Mouse (Mus musculus): Measurements from ENCODE around the gene Celf2. TPM values are rescaled to one million over a fixed set of nuclear protein-coding genes. Genes with fewer than 3 reads are reported as not detected.

Gene Celf2
- total RNA-seq, 1 experiment = 3.7 TPM

- Histone ChIP-seq H3K27ac (ENCODE audit: insufficient read depth, low read depth, low read length, poor library complexity, severe bottlenecking) (no peak overlapping the region), H3K9me3 (ENCODE audit: control insufficient read depth, insufficient read depth, low read depth, low read length) (no peaks in the 10 kb centered on the region), H3K4me3 (ENCODE audit: insufficient read depth in 1 of 2, low read depth in 1 of 2, low read length in 2 of 2, poor library complexity in 1 of 2, severe bottlenecking in 1 of 2) (no peak overlapping the region), H3K36me3 (ENCODE audit: control insufficient read depth, insufficient read depth, low read length, poor library complexity, severe bottlenecking) (no peaks in the 10 kb centered on the region), H3K9ac (ENCODE audit: insufficient read depth, low read depth, low read length, poor library complexity, severe bottlenecking) (no peak overlapping the region), H3K4me1 (ENCODE audit: control insufficient read depth in 2 of 2, insufficient read depth in 2 of 2, low read length in 2 of 2, poor library complexity in 1 of 2) (no peaks in the 10 kb centered on the region)
- DNase-seq (ENCODE audit: low read depth, low spot score) = no peak
- TF ChIP-seq ZC3H11A (IDR thresholded peaks at IDR 0.05; ENCODE audit: borderline replicate concordance, low read depth, low read length) = no peak
- TF ChIP-seq ZNF384 (IDR thresholded peaks at IDR 0.05; ENCODE audit: low read depth, low read length) = no peak
- TF ChIP-seq CHD2 (IDR thresholded peaks at IDR 0.05; ENCODE audit: low read depth, low read length) = no peak
- in situ Hi-C loops (cut with MboI; ENCODE audit: low sequenced_read_pairs in 2 of 2, unreplicated experiment in 2 of 2) = no loop called here
Measured at GRCm38 (mm10) chr2:7079390-7079789, 430.0 kb downstream of the Celf2 start.

DNA sequence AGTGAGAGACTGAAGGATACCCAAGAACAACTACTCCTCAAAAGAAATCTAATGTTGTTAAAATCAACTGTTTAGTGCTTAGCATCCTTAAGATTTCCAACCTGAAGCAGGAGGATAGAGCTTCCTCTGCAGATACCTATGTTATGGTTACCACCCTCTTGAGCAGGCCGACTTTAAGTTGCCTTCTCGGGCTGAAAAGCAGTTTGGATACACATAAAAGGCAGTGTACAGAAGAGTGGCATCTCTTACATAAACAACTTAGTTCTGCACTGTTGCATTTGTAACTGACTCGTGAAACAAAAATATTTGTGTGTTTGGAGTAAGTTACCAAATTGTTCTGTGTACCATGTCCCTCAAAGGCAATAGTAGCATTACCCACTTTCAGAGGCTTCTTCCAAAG, 435.6 kb downstream of the Celf2 start:
- Histone ChIP-seq H3K9ac (ENCODE audit: insufficient read depth, low read depth, low read length, poor library complexity, severe bottlenecking) (no peak overlapping the region), H3K9me3 (ENCODE audit: control insufficient read depth, insufficient read depth, low read depth, low read length) (no peaks in the 10 kb centered on the region), H3K36me3 (ENCODE audit: control insufficient read depth, insufficient read depth, low read length, poor library complexity, severe bottlenecking) (no peaks in the 10 kb centered on the region), H3K27ac (ENCODE audit: insufficient read depth, low read depth, low read length, poor library complexity, severe bottlenecking) (no peak overlapping the region), H3K4me3 (ENCODE audit: insufficient read depth in 1 of 2, low read depth in 1 of 2, low read length in 2 of 2, poor library complexity in 1 of 2, severe bottlenecking in 1 of 2) (no peak overlapping the region), H3K4me1 (ENCODE audit: control insufficient read depth in 2 of 2, insufficient read depth in 2 of 2, low read length in 2 of 2, poor library complexity in 1 of 2) (no peaks in the 10 kb centered on the region)
- in situ Hi-C loops (cut with MboI; ENCODE audit: low sequenced_read_pairs in 2 of 2, unreplicated experiment in 2 of 2) = no loop called here
- TF ChIP-seq ZNF384 (IDR thresholded peaks at IDR 0.05; ENCODE audit: low read depth, low read length) = no peak
- no peak for DNase-seq (ENCODE audit: low read depth, low spot score)

GRCm38 (mm10) chr2:7072344-7073265, 436.8 kb downstream of the Celf2 start:
- Histone ChIP-seq H3K36me3 (ENCODE audit: control insufficient read depth, insufficient read depth, low read length, poor library complexity, severe bottlenecking) (no peaks in the 10 kb centered on the region), H3K4me1 (ENCODE audit: control insufficient read depth in 2 of 2, insufficient read depth in 2 of 2, low read length in 2 of 2, poor library complexity in 1 of 2) (no peaks in the 10 kb centered on the region), H3K4me3 (ENCODE audit: insufficient read depth in 1 of 2, low read depth in 1 of 2, low read length in 2 of 2, poor library complexity in 1 of 2, severe bottlenecking in 1 of 2) (no peak overlapping the region), H3K9me3 (ENCODE audit: control insufficient read depth, insufficient read depth, low read depth, low read length) (no peaks in the 10 kb centered on the region), H3K9ac (ENCODE audit: insufficient read depth, low read depth, low read length, poor library complexity, severe bottlenecking) (no peak overlapping the region), H3K27ac (ENCODE audit: insufficient read depth, low read depth, low read length, poor library complexity, severe bottlenecking) (no peak overlapping the region)
- no peak for DNase-seq (ENCODE audit: low read depth, low spot score)
- TF ChIP-seq MAFK (IDR thresholded peaks at IDR 0.05; ENCODE audit: insufficient read depth, low read depth, low read length) = no peak
- TF ChIP-seq ZNF384 (IDR thresholded peaks at IDR 0.05; ENCODE audit: low read depth, low read length) = no peak
- TF ChIP-seq ZC3H11A (IDR thresholded peaks at IDR 0.05; ENCODE audit: borderline replicate concordance, low read depth, low read length) = no peak
- no peak for TF ChIP-seq HCFC1 (IDR thresholded peaks at IDR 0.05; ENCODE audit: borderline replicate concordance, insufficient read depth, low read length)
- in situ Hi-C loops (cut with MboI; ENCODE audit: low sequenced_read_pairs in 2 of 2, unreplicated experiment in 2 of 2) = no loop called here

- Histone ChIP-seq H3K27ac (ENCODE audit: insufficient read depth, low read depth, low read length, poor library complexity, severe bottlenecking) (no peak overlapping the region), H3K4me3 (ENCODE audit: insufficient read depth in 1 of 2, low read depth in 1 of 2, low read length in 2 of 2, poor library complexity in 1 of 2, severe bottlenecking in 1 of 2) (no peak overlapping the region), H3K9ac (ENCODE audit: insufficient read depth, low read depth, low read length, poor library complexity, severe bottlenecking) (no peak overlapping the region), H3K36me3 (ENCODE audit: control insufficient read depth, insufficient read depth, low read length, poor library complexity, severe bottlenecking) (no peaks in the 10 kb centered on the region), H3K4me1 (ENCODE audit: control insufficient read depth in 2 of 2, insufficient read depth in 2 of 2, low read length in 2 of 2, poor library complexity in 1 of 2) (no peaks in the 10 kb centered on the region; a peak in 1 of 4 replicates), H3K9me3 (ENCODE audit: control insufficient read depth, insufficient read depth, low read depth, low read length) (no peaks in the 10 kb centered on the region)
- in situ Hi-C loops (cut with MboI; ENCODE audit: low sequenced_read_pairs in 2 of 2, unreplicated experiment in 2 of 2) = no loop called here
- no peak for DNase-seq (ENCODE audit: low read depth, low spot score)
- TF ChIP-seq ZNF384 (IDR thresholded peaks at IDR 0.05; ENCODE audit: low read depth, low read length) (no peak), HCFC1 (IDR thresholded peaks at IDR 0.05; ENCODE audit: borderline replicate concordance, insufficient read depth, low read length) (no peak), ZC3H11A (IDR thresholded peaks at IDR 0.05; ENCODE audit: borderline replicate concordance, low read depth, low read length) (no peak), MAFK (IDR thresholded peaks at IDR 0.05; ENCODE audit: insufficient read depth, low read depth, low read length) (no peak), CHD2 (IDR thresholded peaks at IDR 0.05; ENCODE audit: low read depth, low read length) (no peak)
Measured at GRCm38 (mm10) chr2:7069458-7069857, 439.9 kb downstream of the Celf2 start.

DNA sequence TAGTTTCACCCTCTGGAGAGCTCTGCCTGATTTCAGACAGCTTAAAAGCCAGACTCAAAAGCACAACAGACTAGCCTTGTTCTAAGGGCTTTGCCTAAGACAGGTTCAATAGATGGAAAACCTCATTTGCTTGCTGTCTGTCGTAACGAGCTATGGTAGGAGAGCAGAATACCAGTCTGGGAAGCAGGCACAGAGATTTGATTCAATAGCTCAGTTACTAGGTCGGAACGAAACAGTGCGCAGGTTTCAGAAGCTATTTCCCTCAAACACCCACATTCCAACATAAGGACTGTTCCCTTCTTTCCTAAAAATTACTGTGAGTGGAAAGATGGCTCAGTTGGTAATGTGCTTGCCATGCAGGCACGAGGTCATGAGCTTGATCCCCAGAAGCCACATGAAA, 441.1 kb downstream of the Celf2 start:
- H3K9ac ChIP-seq (ENCODE audit: insufficient read depth, low read depth, low read length, poor library complexity, severe bottlenecking) = no peak overlapping the region
- peaks cover 3 to 6% of the 10 kb centered on the region in 2 experiments; a peak in 2 of 4 replicates for H3K4me1 ChIP-seq (ENCODE audit: control insufficient read depth in 2 of 2, insufficient read depth in 2 of 2, low read length in 2 of 2, poor library complexity in 1 of 2)
- H3K4me3 ChIP-seq (ENCODE audit: insufficient read depth in 1 of 2, low read depth in 1 of 2, low read length in 2 of 2, poor library complexity in 1 of 2, severe bottlenecking in 1 of 2) = no peak overlapping the region
- no peaks in the 10 kb centered on the region for H3K9me3 ChIP-seq (ENCODE audit: control insufficient read depth, insufficient read depth, low read depth, low read length)
- no peak for DNase-seq (ENCODE audit: low read depth, low spot score)
- no peaks in the 10 kb centered on the region for H3K36me3 ChIP-seq (ENCODE audit: control insufficient read depth, insufficient read depth, low read length, poor library complexity, severe bottlenecking)
- no peak for TF ChIP-seq CHD2 (IDR thresholded peaks at IDR 0.05; ENCODE audit: low read depth, low read length)
- no peak for TF ChIP-seq ZNF384 (IDR thresholded peaks at IDR 0.05; ENCODE audit: low read depth, low read length)
- TF ChIP-seq MAFK (IDR thresholded peaks at IDR 0.05; ENCODE audit: insufficient read depth, low read depth, low read length) = no peak
- no peak for TF ChIP-seq HCFC1 (IDR thresholded peaks at IDR 0.05; ENCODE audit: borderline replicate concordance, insufficient read depth, low read length)
- TF ChIP-seq ZC3H11A (IDR thresholded peaks at IDR 0.05; ENCODE audit: borderline replicate concordance, low read depth, low read length) = no peak
- in situ Hi-C loops (cut with MboI; ENCODE audit: low sequenced_read_pairs in 2 of 2, unreplicated experiment in 2 of 2) = no loop called here
- no peak overlapping the region for H3K27ac ChIP-seq (ENCODE audit: insufficient read depth, low read depth, low read length, poor library complexity, severe bottlenecking)

All from ES-E14 (cell line).